Comparison of ENCODE assay signal across 21 mouse cellular contexts in genomic region chr9:108085261-108085660, GRCm38 (mm10). TPM values are rescaled to one million over a fixed set of nuclear protein-coding genes. Genes with fewer than 3 reads are reported as not detected.
DNase-seq lines count a peak whose midpoint lies in the region; ATAC-seq and TF ChIP-seq lines count a peak whose summit lies in the region.
"Had no signal": no experiment of that assay in that cellular context is flagged by ENCODE, and none has a peak within 500 bp of the region (broad histone marks: within the 10 kb centered on the region; RNA-seq: fewer than 3 reads in every experiment).

No protein-coding gene starts in this region.

- TF ChIP-seq RAD21 in CH12.LX (IDR thresholded peaks at IDR 0.05; ENCODE audit: low read depth, low read length): no peak

- H3K36me3 ChIP-seq in kidney, adult 2 months (ENCODE audit: control insufficient read depth, insufficient read depth, low read length): peaks cover 5% of the 10 kb centered on the region
- peaks cover 91 to 93% of the 10 kb centered on the region in 2 experiments for H3K36me3 ChIP-seq in CH12.LX (replicated peaks in 1 of 2; ENCODE audit: control insufficient read depth in 1 of 2, insufficient read depth in 1 of 2, low read length in 1 of 2)
- H3K36me3 ChIP-seq in liver, embryonic 14.5 days (replicated peaks; ENCODE audit: control insufficient read depth, insufficient read depth, low read depth): peaks cover 69% of the 10 kb centered on the region

- dilution Hi-C loops in CH12.LX (cut with MboI; ENCODE audit: extremely low pct_ligation_motif_present, extremely low pct_unique_long_range_greater_than_20kb, low sequenced_read_pairs): no loop called here

- no peak overlapping the region for H3K4me2 ChIP-seq in CH12.LX (ENCODE audit: insufficient read depth, low read depth, poor library complexity, severe bottlenecking)
- H3K4me2 ChIP-seq in liver, embryonic 14.5 days (ENCODE audit: low read depth): peak overlapping the region; percentile 96
- H3K4me2 ChIP-seq: embryonic facial prominence, embryonic 12.5 days; forebrain, embryonic 13.5 days; heart, embryonic 12.5 days; midbrain, embryonic 12.5 days; neural tube, embryonic 15.5 days had no signal

- no peaks in the 10 kb centered on the region for H3K79me2 ChIP-seq in CH12.LX (replicated peaks; ENCODE audit: control insufficient read depth, extremely low read depth, insufficient read depth, poor library complexity, severe bottlenecking)

- no peak overlapping the region for H3K4me3 ChIP-seq in kidney, adult 2 months (ENCODE audit: insufficient read depth, low read depth, low read length)
- no peak overlapping the region for H3K4me3 ChIP-seq in CH12.LX (replicated peaks in 1 of 3; ENCODE audit: low read depth in 2 of 3, low read length in 2 of 3, poor library complexity in 1 of 3)
- no peak overlapping the region for H3K4me3 ChIP-seq in bone marrow, adult 2 months (replicated peaks; ENCODE audit: control insufficient read depth, low read depth, low read length)
- H3K4me3 ChIP-seq in liver, embryonic 14.5 days (ENCODE audit: insufficient read depth in 1 of 2, low read depth in 2 of 2, low read length in 2 of 2): no peak overlapping the region
- H3K4me3 ChIP-seq: embryonic facial prominence, embryonic 12.5 days; forebrain, embryonic 13.5 days; heart, embryonic 12.5 days; midbrain, embryonic 12.5 days; neural tube, embryonic 15.5 days had no signal

- H3K9me3 ChIP-seq in CH12.LX (replicated peaks; ENCODE audit: low read length): no peaks in the 10 kb centered on the region
- no peaks in the 10 kb centered on the region for H3K9me3 ChIP-seq in liver, embryonic 14.5 days (ENCODE audit: control insufficient read depth, low read length)
- H3K9me3 ChIP-seq: embryonic facial prominence, embryonic 12.5 days; forebrain, embryonic 13.5 days; heart, embryonic 12.5 days; midbrain, embryonic 12.5 days; neural tube, embryonic 15.5 days had no signal

- no peaks in the 10 kb centered on the region for H3K27me3 ChIP-seq in kidney, adult 2 months (replicated peaks; ENCODE audit: control insufficient read depth, insufficient read depth, low read length)
- H3K27me3 ChIP-seq in CH12.LX (replicated peaks): no peaks in the 10 kb centered on the region
- no peaks in the 10 kb centered on the region for H3K27me3 ChIP-seq in liver, embryonic 14.5 days (ENCODE audit: control insufficient read depth, insufficient read depth, low read length)

- TF ChIP-seq POLR2A in kidney, adult 2 months (IDR thresholded peaks at IDR 0.05; ENCODE audit: low read depth, low read length): no peak
- peak; percentile 25; the same call in 1 of the 2 replicates for TF ChIP-seq POLR2A in CH12.LX (IDR thresholded peaks at IDR 0.05; ENCODE audit: low read depth, low read length)
- TF ChIP-seq POLR2A in bone marrow, adult 2 months (IDR thresholded peaks at IDR 0.05; ENCODE audit: borderline replicate concordance, control insufficient read depth, low read depth, low read length): no peak

- peaks cover 25% of the 10 kb centered on the region for H3K4me1 ChIP-seq in kidney, adult 2 months (ENCODE audit: control insufficient read depth, insufficient read depth, low read length)
- peaks cover 4 to 10% of the 10 kb centered on the region in 2 experiments for H3K4me1 ChIP-seq in CH12.LX (ENCODE audit: control insufficient read depth in 1 of 2, insufficient read depth in 2 of 2)
- H3K4me1 ChIP-seq in bone marrow, adult 2 months (ENCODE audit: control insufficient read depth, insufficient read depth, low read length): peaks cover 12% of the 10 kb centered on the region; the same call in 1 of the 2 replicates
- peaks cover 52 to 61% of the 10 kb centered on the region in 2 experiments for H3K4me1 ChIP-seq in liver, embryonic 14.5 days (replicated peaks; ENCODE audit: control insufficient read depth in 2 of 2, insufficient read depth in 2 of 2, low read length in 1 of 2)
- H3K4me1 ChIP-seq: embryonic facial prominence, embryonic 12.5 days; forebrain, embryonic 13.5 days had no signal

- DNase-seq in kidney, adult 2 months: peak; percentile 84
- no peak for DNase-seq in kidney, postnatal 4 days
- no peak for DNase-seq in CH12.LX (ENCODE audit: extremely low read depth)
- no peak for DNase-seq in liver, embryonic 14.5 days (ENCODE audit: low read depth in 3 of 3, low spot score in 3 of 3)
- no peak for DNase-seq in urinary bladder, postnatal 36 days (ENCODE audit: low spot score in 2 of 2)
- DNase-seq in frontal cortex, postnatal 25 days (ENCODE audit: low spot score in 2 of 2): no peak
- DNase-seq: adrenal gland, adult 8-10 months; cerebellum, adult 18-20 months; cerebellum, postnatal 14 days; heart, postnatal 14 days; lung, adult 2 months had no signal

- no peak for ATAC-seq in liver, embryonic 14.5 days (ENCODE audit: insufficient read depth)
- ATAC-seq: activated CD4-positive, CD25-positive, alpha-beta regulatory T cell, adult 4 months; forebrain, embryonic 13.5 days; hindbrain, postnatal 0 days had no signal

- no peak for TF ChIP-seq EP300 in CH12.LX (IDR thresholded peaks at IDR 0.05; ENCODE audit: low read length)
- TF ChIP-seq EP300 in liver, embryonic 14.5 days (IDR thresholded peaks at IDR 0.05; ENCODE audit: low read depth): no peak

- in situ Hi-C loops in CH12.LX (cut with MboI; ENCODE audit: low pct_ligation_motif_present, low pct_unique_long_range_greater_than_20kb, low sequenced_read_pairs): no loop called here

- peak overlapping the region; percentile 87 for H3K27ac ChIP-seq in kidney, adult 2 months (ENCODE audit: insufficient read depth, low read depth, low read length)
- H3K27ac ChIP-seq in CH12.LX (ENCODE audit: insufficient read depth, low read depth): no peak overlapping the region
- peak overlapping the region; percentile 59; the same call in 1 of the 2 replicates for H3K27ac ChIP-seq in bone marrow, adult 2 months (ENCODE audit: control insufficient read depth, insufficient read depth, low read depth, low read length, poor library complexity)
- H3K27ac ChIP-seq in liver, embryonic 14.5 days: peak overlapping the region; percentile 100
- H3K27ac ChIP-seq: embryonic facial prominence, embryonic 12.5 days; forebrain, embryonic 13.5 days; hindbrain, postnatal 0 days; midbrain, embryonic 12.5 days; neural tube, embryonic 15.5 days had no signal

- WGBS in kidney, adult 2 months: 62% methylated on average over 4 of the region's 4 CpGs
- 94% methylated on average over 4 of the region's 4 CpGs for WGBS in bone marrow, adult 2 months
- 87% methylated on average over 4 of the region's 4 CpGs for WGBS in liver, embryonic 14.5 days (ENCODE audit: insufficient replicate concordance)

- TF ChIP-seq CTCF in kidney, adult 2 months (conservative IDR thresholded peaks at IDR 0.05; ENCODE audit: insufficient read depth, insufficient read length, low read depth, low read length): no peak
- TF ChIP-seq CTCF in CH12.LX (conservative IDR thresholded peaks at IDR 0.05 in 1 of 2, IDR thresholded peaks at IDR 0.05 in 1 of 2; ENCODE audit: low read depth in 2 of 2, low read length in 2 of 2): no peak
- no peak for TF ChIP-seq CTCF in bone marrow, adult 2 months (IDR thresholded peaks at IDR 0.05; ENCODE audit: control insufficient read depth, insufficient read depth, low read length)
- TF ChIP-seq CTCF in liver, embryonic 14.5 days (IDR thresholded peaks at IDR 0.05; ENCODE audit: low read depth): no peak

- H3K9ac ChIP-seq in CH12.LX (ENCODE audit: insufficient read depth, low read depth): no peak overlapping the region
- peak overlapping the region; percentile 65 for H3K9ac ChIP-seq in liver, embryonic 14.5 days (replicated peaks)
- H3K9ac ChIP-seq: embryonic facial prominence, embryonic 12.5 days; forebrain, embryonic 13.5 days; heart, embryonic 12.5 days; midbrain, embryonic 12.5 days; neural tube, embryonic 15.5 days had no signal

RNA-seq across cellular contexts. Expression of gene Rnf123, which starts 2.1 kb away (rescaled TPM):
- polyA plus RNA-seq in kidney, adult 2 months (2012; rRNA removed): 92.1 and 106 TPM in 2 replicates
- total RNA-seq in CH12.LX (2012; rRNA removed) (28.8 and 32.3 TPM in 2 replicates), CH12.LX (2014; rRNA removed) (6.6 and 10.0 TPM in 2 replicates)
- 40.4 and 50.0 TPM in 2 replicates for polyA plus RNA-seq in CH12.LX (2012; ENCODE audit: insufficient read length, low read depth)
- 296 and 393 TPM in 2 replicates for polyA plus RNA-seq in bone marrow, adult 2 months (2011; ENCODE audit: insufficient read depth, insufficient read length, low replicate concordance, missing spikeins)
- 139 and 146 TPM in 2 replicates for polyA plus RNA-seq in liver, embryonic 14.5 days (2012; rRNA removed)
- 88.2 and 102 TPM in 2 replicates for polyA plus RNA-seq in liver, embryonic 14.5 days (2014; fragmentation: Nextera tagmentation; extraction: Ambion mirVana)

RNA-seq across cellular contexts. Expression of gene Mst1, which starts 5.0 kb away (rescaled TPM):
- polyA plus RNA-seq in kidney, adult 2 months (2012; rRNA removed): 0.31 and 0.39 TPM in 2 replicates
- total RNA-seq in CH12.LX (2012; rRNA removed) (33.2 and 59.6 TPM in 2 replicates), CH12.LX (2014; rRNA removed) (16.9 and 19.6 TPM in 2 replicates)
- polyA plus RNA-seq in CH12.LX (2012; ENCODE audit: insufficient read length, low read depth): 19.7 and 21.4 TPM in 2 replicates
- polyA plus RNA-seq in bone marrow, adult 2 months (2011; ENCODE audit: insufficient read depth, insufficient read length, low replicate concordance, missing spikeins): 2.0 and 10.1 TPM in 2 replicates
- polyA plus RNA-seq in liver, embryonic 14.5 days (2012; rRNA removed): 21.0 and 21.3 TPM in 2 replicates
- 24.1 and 29.7 TPM in 2 replicates for polyA plus RNA-seq in liver, embryonic 14.5 days (2014; fragmentation: Nextera tagmentation; extraction: Ambion mirVana)
- total RNA-seq: hindbrain, postnatal 0 days; layer of hippocampus, postnatal 10 days; left cerebral cortex, postnatal 10 days had no signal
- polyA plus RNA-seq: forebrain, embryonic 13.5 days; hindbrain, postnatal 0 days; neural tube, embryonic 15.5 days had no signal

RNA-seq across cellular contexts. Expression of gene Apeh, which starts 9.1 kb away (rescaled TPM):
- 299 and 327 TPM in 2 replicates for polyA plus RNA-seq in kidney, adult 2 months (2012; rRNA removed)
- total RNA-seq in CH12.LX (2012; rRNA removed) (69.5 and 75.6 TPM in 2 replicates), CH12.LX (2014; rRNA removed) (28.8 and 36.2 TPM in 2 replicates)
- 53.2 and 66.6 TPM in 2 replicates for polyA plus RNA-seq in CH12.LX (2012; ENCODE audit: insufficient read length, low read depth)
- 159 and 206 TPM in 2 replicates for polyA plus RNA-seq in bone marrow, adult 2 months (2011; ENCODE audit: insufficient read depth, insufficient read length, low replicate concordance, missing spikeins)
- polyA plus RNA-seq in liver, embryonic 14.5 days (2012; rRNA removed): 126 and 150 TPM in 2 replicates
- polyA plus RNA-seq in liver, embryonic 14.5 days (2014; fragmentation: Nextera tagmentation; extraction: Ambion mirVana): 153 and 172 TPM in 2 replicates

RNA-seq across cellular contexts. Expression of gene Amigo3, which starts 32.3 kb away (rescaled TPM):
- 1.2 and 1.3 TPM in 2 replicates for polyA plus RNA-seq in kidney, adult 2 months (2012; rRNA removed)
- total RNA-seq in CH12.LX (2012; rRNA removed): 2.0 and 3.1 TPM in 2 replicates
- total RNA-seq in CH12.LX (2014; rRNA removed): 1.7 and 2.2 TPM in 2 replicates
- polyA plus RNA-seq in CH12.LX (2012; ENCODE audit: insufficient read length, low read depth): 3.3 and 4.4 TPM in 2 replicates
- polyA plus RNA-seq in bone marrow, adult 2 months (2011; ENCODE audit: insufficient read depth, insufficient read length, low replicate concordance, missing spikeins): 1.0 and 1.6 TPM in 2 replicates
- polyA plus RNA-seq in liver, embryonic 14.5 days (2012; rRNA removed): 0.51 and 0.75 TPM in 2 replicates
- 0.89 and 1.4 TPM in 2 replicates for polyA plus RNA-seq in liver, embryonic 14.5 days (2014; fragmentation: Nextera tagmentation; extraction: Ambion mirVana)

RNA-seq across cellular contexts. Expression of gene Gmppb, which starts 36.2 kb away (rescaled TPM):
- polyA plus RNA-seq in kidney, adult 2 months (2012; rRNA removed): 14.0 and 16.0 TPM in 2 replicates
- total RNA-seq in CH12.LX (2012; rRNA removed): 20.9 and 33.4 TPM in 2 replicates
- total RNA-seq in CH12.LX (2014; rRNA removed): 17.9 and 18.4 TPM in 2 replicates
- polyA plus RNA-seq in CH12.LX (2012; ENCODE audit: insufficient read length, low read depth): 19.2 and 21.8 TPM in 2 replicates
- polyA plus RNA-seq in bone marrow, adult 2 months (2011; ENCODE audit: insufficient read depth, insufficient read length, low replicate concordance, missing spikeins): 9.9 and 17.9 TPM in 2 replicates
- polyA plus RNA-seq in liver, embryonic 14.5 days (2012; rRNA removed): 6.7 and 12.9 TPM in 2 replicates
- polyA plus RNA-seq in liver, embryonic 14.5 days (2014; fragmentation: Nextera tagmentation; extraction: Ambion mirVana): 14.3 and 15.5 TPM in 2 replicates
